Mouse (Mus musculus) adrenal gland, postnatal 25 days (tissue): ENCODE results near the gene Zfp988. TPM values are rescaled to one million over a fixed set of nuclear protein-coding genes. Genes with fewer than 3 reads are reported as not detected.
A peak's percentile ranks its signal among the peaks of the same experiment; 100 is the strongest.
"Not testable (repeated sequence)": the region's sequence is repeated elsewhere in the genome, so short reads cannot be mapped to it uniquely, and the experiment has no call there.

ENCODE experiments used
- DNase-seq: peaks from one replicate; pipeline ENCODE4 v3.0.0; 2021; ENCODE audit warnings: mixed read lengths
- total RNA-seq: library from RNA; stranded (reverse); gene quantifications from 2 replicates; pipeline ENCODE4 v1.2.3, GENCODE M21; 2021

The Zfp988 gene
- total RNA-seq, 1 experiment from 2014 or later = 0.58 TPM

GRCm38 (mm10) chr4:147343042-147343908, 37.8 kb downstream of the Zfp988 start:
- DNase-seq = peak; percentile 4

DNA sequence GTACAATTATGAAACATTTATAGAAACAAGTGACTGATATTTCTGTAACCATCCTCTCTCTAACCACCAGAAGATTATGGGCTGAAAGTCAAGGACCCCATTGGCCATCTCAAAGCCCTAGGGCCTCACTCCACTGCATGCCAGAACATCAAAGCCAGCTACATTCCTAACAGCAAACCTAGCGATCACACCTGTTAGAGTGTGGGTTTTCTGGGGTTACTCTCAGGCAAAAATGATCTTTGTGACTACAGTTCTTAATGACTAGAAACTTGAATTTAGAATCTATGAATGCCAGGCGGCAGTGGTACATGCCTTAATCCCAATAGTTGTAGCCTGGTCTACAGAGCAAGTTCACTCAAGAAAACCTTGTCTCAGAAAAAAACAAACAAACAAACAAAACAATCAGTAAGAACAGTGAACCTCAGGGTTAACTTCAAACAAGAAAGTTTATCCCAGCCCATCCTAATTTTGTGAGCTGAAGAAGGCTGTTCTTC, 39.6 kb downstream of the Zfp988 start:
- DNase-seq = not testable (repeated sequence)

- not testable (repeated sequence) for DNase-seq
These were observed 41.0 kb downstream of the Zfp988 start for GRCm38 (mm10) chr4:147346361-147347035.

DNA sequence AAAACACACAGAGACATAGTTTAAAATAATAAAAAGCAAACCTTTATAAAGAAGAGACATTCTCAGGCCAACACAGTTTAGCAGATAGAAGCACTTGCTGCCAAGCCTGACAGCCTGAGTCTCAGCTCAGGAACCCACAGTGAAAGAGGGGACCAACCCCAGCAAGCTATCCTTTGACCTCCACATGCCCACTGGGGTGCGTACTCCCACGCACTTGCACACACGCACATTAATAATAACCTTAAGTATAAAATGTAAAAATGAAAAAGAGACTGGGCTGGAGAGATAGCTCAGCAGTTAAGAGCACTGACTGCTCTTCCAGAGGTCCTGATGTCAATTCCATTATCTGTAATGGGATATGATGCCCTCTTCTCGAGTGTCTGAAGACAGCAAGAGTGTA, 41.8 kb downstream of the Zfp988 start:
- not testable (repeated sequence) for DNase-seq

- DNase-seq = not testable (repeated sequence)
These were observed 42.4 kb downstream of the Zfp988 start for GRCm38 (mm10) chr4:147347880-147348279.

GRCm38 (mm10) chr4:147348401-147348800, 42.9 kb downstream of the Zfp988 start:
- not testable (repeated sequence) for DNase-seq

- peak; percentile 11 for DNase-seq
These were observed 43.6 kb downstream of the Zfp988 start for GRCm38 (mm10) chr4:147348906-147349686.

DNA sequence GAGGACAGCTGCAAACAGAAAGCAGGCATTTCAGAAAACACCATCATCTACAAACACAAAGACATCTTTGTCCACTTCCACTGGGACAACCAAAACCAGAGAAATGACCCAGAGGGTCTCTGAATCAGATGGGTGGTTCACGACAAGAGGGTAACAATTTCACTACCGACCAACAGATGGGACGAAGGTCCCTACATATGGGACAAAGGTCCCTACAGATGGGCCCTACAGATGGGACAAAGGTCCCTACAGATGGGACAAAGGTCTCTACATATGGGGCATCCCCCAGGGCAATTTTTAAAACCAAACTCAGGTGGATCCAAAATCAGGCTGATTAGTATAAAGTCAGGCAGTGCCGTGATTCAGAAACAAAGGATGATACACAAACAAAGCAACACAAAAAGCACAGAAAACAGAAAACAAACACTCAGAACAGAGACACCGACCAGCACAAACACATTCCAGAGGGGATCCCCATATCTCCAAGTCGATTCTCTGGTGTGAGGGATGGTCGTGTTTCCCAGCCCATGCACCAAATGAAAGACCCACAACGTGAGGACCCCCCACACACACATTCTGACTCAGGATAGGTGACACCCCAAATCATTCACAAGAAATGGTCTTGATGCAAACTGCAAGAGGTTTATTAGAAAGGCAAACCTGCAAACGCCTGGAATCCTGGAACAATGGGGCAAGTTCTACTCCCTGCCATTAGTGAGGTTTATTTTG, 44.4 kb downstream of the Zfp988 start:
- not testable (repeated sequence) for DNase-seq

DNA sequence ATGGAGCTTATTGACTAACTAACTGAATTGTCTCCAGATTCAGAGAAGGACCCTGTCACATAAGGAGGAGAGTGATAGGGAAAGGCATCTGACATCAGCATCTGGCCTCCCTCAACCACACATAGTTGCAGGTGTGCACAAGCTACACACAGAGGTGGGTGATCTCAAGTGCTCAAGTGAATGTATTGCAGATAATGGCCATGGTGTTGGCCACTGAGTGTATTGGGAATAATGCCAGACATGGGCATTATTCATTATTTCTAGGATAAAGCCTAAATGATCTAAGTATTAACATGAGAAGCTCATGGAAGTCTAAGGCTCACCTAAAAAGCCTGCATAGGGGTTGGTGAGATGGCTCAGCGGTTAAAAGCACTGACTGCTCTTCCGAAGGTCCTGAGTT, 45.1 kb downstream of the Zfp988 start:
- DNase-seq = not testable (repeated sequence)

GRCm38 (mm10) chr4:147351376-147351980, 46.0 kb downstream of the Zfp988 start:
- DNase-seq = not testable (repeated sequence)

GRCm38 (mm10) chr4:147353626-147354025, 48.2 kb downstream of the Zfp988 start:
- DNase-seq = not testable (repeated sequence)

GRCm38 (mm10) chr4:147356042-147356441, 50.6 kb downstream of the Zfp988 start:
- not testable (repeated sequence) for DNase-seq

GRCm38 (mm10) chr4:147357195-147357594, 51.7 kb downstream of the Zfp988 start:
- DNase-seq = not testable (repeated sequence)

DNA sequence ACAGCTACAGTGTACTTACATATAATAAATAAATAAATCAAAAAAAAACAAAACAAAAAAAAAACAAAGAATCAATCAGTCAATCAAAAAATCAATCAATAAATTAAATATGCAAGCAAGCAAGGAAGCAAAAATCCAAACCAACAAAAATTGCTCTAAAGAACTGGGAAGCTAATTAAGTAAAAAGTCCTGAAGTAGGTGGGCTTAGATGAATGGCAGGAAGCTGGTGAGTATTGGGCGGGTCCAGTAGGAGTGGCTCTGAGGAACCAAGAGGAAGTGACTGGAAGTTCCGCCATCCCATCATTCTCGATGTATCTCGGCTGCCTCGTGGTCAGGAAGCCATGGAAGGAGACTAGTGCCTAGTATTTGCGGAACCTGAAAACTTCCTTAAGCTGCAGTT, 55.5 kb downstream of the Zfp988 start, which contains the start of gene Zfp978:
Zfp978 (plus strand) TSS at position 301 of the 400 bp plus-strand sequence.
- DNase-seq = not testable (repeated sequence)

DNA sequence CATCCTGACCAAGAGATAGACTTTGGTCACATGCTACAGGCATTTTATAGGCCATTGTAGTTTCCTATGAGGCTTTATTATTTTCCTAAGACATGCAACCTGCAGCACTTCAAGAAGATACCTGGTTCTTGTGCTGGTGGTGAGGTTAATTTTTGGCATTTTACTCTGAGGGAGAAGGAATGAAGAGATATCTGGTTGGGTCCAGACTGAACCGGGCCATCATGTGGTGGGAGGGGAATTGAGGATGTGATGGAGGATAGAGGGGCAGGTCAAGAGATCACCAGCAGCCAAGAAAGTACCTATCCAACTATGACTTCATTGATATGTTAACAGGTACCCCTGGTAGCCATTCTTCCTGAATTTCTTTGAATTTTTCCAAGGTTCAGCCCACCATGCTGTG, 56.4 kb downstream of the Zfp988 start:
- not testable (repeated sequence) for DNase-seq

- not testable (repeated sequence) for DNase-seq
These were observed 64.1 kb downstream of the Zfp988 start for GRCm38 (mm10) chr4:147369564-147369963.

DNA sequence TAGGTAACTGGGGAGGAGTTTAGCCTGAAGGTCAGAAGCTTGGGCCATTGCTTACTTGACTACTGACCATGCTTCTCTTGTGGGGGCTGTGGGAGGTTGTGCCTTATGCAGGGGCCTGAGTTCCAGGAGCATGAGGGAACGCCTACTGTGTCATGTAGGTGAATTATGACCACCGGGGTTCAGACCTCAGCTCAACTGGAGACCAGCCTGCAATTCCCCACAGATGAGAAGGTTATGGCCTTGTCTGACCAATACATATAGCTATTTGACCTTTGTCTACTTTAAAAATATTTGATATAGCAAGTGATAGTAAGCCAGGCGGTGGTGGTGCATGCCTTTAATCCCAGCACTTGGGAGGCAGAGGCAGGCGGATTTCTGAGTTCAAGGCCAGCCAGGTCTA, 77.7 kb downstream of the Zfp988 start:
- DNase-seq = not testable (repeated sequence)
